Mouse (Mus musculus) erythroblast, embryonic 14.5 days (primary cell): Measurements from ENCODE around the gene Ccdc74a.

ENCODE experiments used
- GATA1 ChIP-seq: IDR thresholded peaks from 2 replicates; pipeline ENCODE4 v1.6.1; 2012; ENCODE audit warnings: low read length, inconsistent platforms, mixed read lengths
- TAL1 ChIP-seq: IDR thresholded peaks from 3 replicates; pipeline ENCODE4 v1.6.1; 2012; ENCODE audit warnings: low read length, inconsistent platforms, mixed read lengths

DNA sequence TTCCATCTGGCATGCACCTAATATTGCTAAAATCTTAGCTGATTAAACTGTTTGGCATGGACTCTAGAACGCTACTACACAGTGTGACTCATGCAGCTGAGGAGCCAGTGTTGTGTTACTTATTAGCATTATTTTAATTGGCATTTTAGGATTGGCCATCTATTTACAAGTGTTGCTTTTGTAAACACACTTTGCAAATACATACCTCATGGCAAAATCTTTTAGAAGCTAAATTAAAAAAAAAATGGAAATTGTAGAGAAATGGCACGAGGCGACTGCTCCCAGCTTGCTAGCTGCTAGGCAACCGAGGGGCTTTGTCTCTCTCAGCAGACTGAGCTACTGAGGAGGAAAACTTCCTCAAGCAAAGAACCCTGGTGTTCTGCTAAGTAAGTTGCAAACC is 41.3 kb upstream of the Ccdc74a start:
- TF ChIP-seq TAL1, result no peak
- TF ChIP-seq GATA1, result no peak
